Mouse (Mus musculus) forebrain, embryonic 15.5 days (tissue): Measurements from ENCODE around the gene Fuz. TPM values are rescaled to one million over a fixed set of nuclear protein-coding genes. Genes with fewer than 3 reads are reported as not detected.

Experiments
- ATAC-seq: fragments of 200-750 bp; cut with Nextera tagmentation; replicated peaks from 2 replicates; pipeline ENCODE4 v1.8.0; 2017; ENCODE audit warnings: mild to moderate bottlenecking, moderate TSS enrichment, moderate library complexity
- H3K27ac ChIP-seq: fragments of 300-500 bp; sonication (generic); replicated peaks from 2 replicates; pipeline ENCODE4 v1.5.1; 2015; ENCODE audit warnings: mild to moderate bottlenecking, inconsistent platforms
- H3K27me3 ChIP-seq: fragments of 300-500 bp; sonication (generic); 2 replicates; pipeline ENCODE4 v1.6.1; 2015; ENCODE audit warnings: inconsistent platforms
- H3K36me3 ChIP-seq: fragments of 300-500 bp; sonication (generic); 2 replicates; pipeline ENCODE4 v1.6.1; 2015; ENCODE audit warnings: mild to moderate bottlenecking, inconsistent platforms
- H3K4me1 ChIP-seq: fragments of 300-500 bp; sonication (generic); 2 replicates; pipeline ENCODE4 v1.6.1; 2015; ENCODE audit warnings: inconsistent platforms
- H3K4me2 ChIP-seq: fragments of 300-500 bp; sonication (generic); replicated peaks from 2 replicates; pipeline ENCODE4 v1.6.1; 2015; ENCODE audit warnings: mild to moderate bottlenecking, inconsistent platforms
- H3K4me3 ChIP-seq: fragments of 300-500 bp; sonication (generic); 2 replicates; pipeline ENCODE4 v1.5.1; 2015; ENCODE audit warnings: mild to moderate bottlenecking, inconsistent platforms
- H3K9ac ChIP-seq: fragments of 300-500 bp; sonication (generic); replicated peaks from 2 replicates; pipeline ENCODE4 v1.6.1; 2015; ENCODE audit warnings: mild to moderate bottlenecking, inconsistent platforms
- H3K9me3 ChIP-seq: fragments of 300-500 bp; sonication (generic); 2 replicates; pipeline ENCODE4 v1.6.1; 2016; ENCODE audit warnings: inconsistent platforms
- WGBS: fragments of 180-500 bp; shearing (Covaris S2); methylation state at CpG from one replicate; pipeline ENCODE4 v1.1.7; 2015; ENCODE audit warnings: mixed read lengths; 5-methylcytosine and 5-hydroxymethylcytosine counted together
- microRNA counts: library from miRNA; unstranded; fragments of <30 nt; microRNA quantifications from one replicate; lab custom pipeline; 2016
- microRNA-seq: library from miRNA; unstranded; fragments of <30 nt; microRNA quantifications from one replicate; pipeline ENCODE4, GENCODE M21; 2016
- polyA plus RNA-seq: library from polyadenylated mRNA; unstranded; fragments of >200 nt; fragmentation: Nextera tagmentation; extraction: Ambion mirVana; gene quantifications from 2 replicates; pipeline ENCODE4 v1.2.1, GENCODE M21; 2015

The Fuz gene
- polyA plus RNA-seq, 1 experiment from 2014 or later: 22.1 TPM

DNA sequence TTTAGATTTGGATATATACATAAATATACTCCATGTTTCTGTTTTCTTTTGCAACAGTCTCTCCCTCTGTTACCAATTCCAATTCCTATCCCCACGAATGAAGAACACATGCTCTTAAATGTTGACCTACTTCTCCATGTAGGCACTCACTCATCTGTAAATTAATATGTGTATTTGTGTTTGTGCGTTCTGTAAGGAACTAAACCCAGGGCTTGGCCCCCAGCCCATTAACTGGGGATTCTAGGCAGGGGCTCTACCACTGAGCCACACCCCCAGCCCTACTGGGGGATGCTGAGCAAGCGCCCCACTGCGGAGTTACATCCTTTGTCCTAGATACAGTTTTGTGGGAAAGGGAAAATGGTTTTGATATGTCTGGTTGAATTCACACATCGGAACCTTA is 23.2 kb downstream of the Fuz start:
- 74% methylated on average over 5 of the region's 5 CpGs for WGBS
- Histone ChIP-seq H3K27me3 (no peaks in the 10 kb centered on the region), H3K4me2 (no peak overlapping the region), H3K36me3 (peaks cover 45% of the 10 kb centered on the region), H3K27ac (no peak overlapping the region), H3K9me3 (no peaks in the 10 kb centered on the region), H3K4me1 (no peaks in the 10 kb centered on the region), H3K4me3 (no peak overlapping the region), H3K9ac (no peak overlapping the region)
- no peak for ATAC-seq

GRCm38 (mm10) chr7:44922530-44922929 is 26.7 kb downstream of the Fuz start:
- Histone ChIP-seq H3K27me3 (no peaks in the 10 kb centered on the region), H3K4me2 (no peak overlapping the region)

GRCm38 (mm10) chr7:44925468-44925867 is 29.6 kb downstream of the Fuz start:
- Histone ChIP-seq H3K9me3 (no peaks in the 10 kb centered on the region), H3K9ac (no peak overlapping the region), H3K4me1 (peaks cover 25% of the 10 kb centered on the region), H3K27ac (no peak overlapping the region), H3K4me3 (no peak overlapping the region), H3K27me3 (no peaks in the 10 kb centered on the region), H3K4me2 (no peak overlapping the region), H3K36me3 (peaks cover 28% of the 10 kb centered on the region)
- 73% methylated on average over 3 of the region's 3 CpGs for WGBS
- no peak for ATAC-seq

More at GRCm38 (mm10) chr7:44922530-44922929, 26.7 kb downstream of the Fuz start:
- Histone ChIP-seq H3K4me3 (no peak overlapping the region), H3K36me3 (peaks cover 32% of the 10 kb centered on the region), H3K4me1 (peaks cover 8% of the 10 kb centered on the region), H3K27ac (no peak overlapping the region), H3K9me3 (no peaks in the 10 kb centered on the region), H3K9ac (no peak overlapping the region)
- no peak for ATAC-seq

GRCm38 (mm10) chr7:44928570-44928969 is 32.7 kb downstream of the Fuz start:
- no peaks in the 10 kb centered on the region for H3K9me3 ChIP-seq
- H3K27ac ChIP-seq: no peak overlapping the region
- no peak for ATAC-seq

GRCm38 (mm10) chr7:44929204-44930151 is 33.6 kb downstream of the Fuz start, which contains the start of gene Ap2a1:
Gene Ap2a1 (minus strand): TSS chr7:44929496.
- peak; percentile 99 for ATAC-seq
- Histone ChIP-seq H3K9ac (peak within 1 kb of the TSS; percentile 97), H3K9me3 (no peaks in the 10 kb centered on the region), H3K27ac (peak within 1 kb of the TSS; percentile 97), H3K36me3 (peaks cover 7% of the 10 kb centered on the region; the same call in 1 of the 2 replicates), H3K4me2 (peak within 1 kb of the TSS; percentile 63), H3K27me3 (no peaks in the 10 kb centered on the region), H3K4me3 (peak within 1 kb of the TSS; percentile 91), H3K4me1 (peaks cover 28% of the 10 kb centered on the region)
- WGBS: under 1% methylated on average over 84 of the region's 84 CpGs

More at GRCm38 (mm10) chr7:44928570-44928969, 32.7 kb downstream of the Fuz start:
- 5% methylated on average over 1 of the region's 1 CpGs for WGBS
- no peaks in the 10 kb centered on the region for H3K27me3 ChIP-seq
- H3K4me1 ChIP-seq: peaks cover 28% of the 10 kb centered on the region
- H3K4me3 ChIP-seq: peak overlapping the region; percentile 91
- peaks cover 11% of the 10 kb centered on the region for H3K36me3 ChIP-seq
- H3K4me2 ChIP-seq: peak overlapping the region; percentile 56
- peak overlapping the region; percentile 97 for H3K9ac ChIP-seq

DNA sequence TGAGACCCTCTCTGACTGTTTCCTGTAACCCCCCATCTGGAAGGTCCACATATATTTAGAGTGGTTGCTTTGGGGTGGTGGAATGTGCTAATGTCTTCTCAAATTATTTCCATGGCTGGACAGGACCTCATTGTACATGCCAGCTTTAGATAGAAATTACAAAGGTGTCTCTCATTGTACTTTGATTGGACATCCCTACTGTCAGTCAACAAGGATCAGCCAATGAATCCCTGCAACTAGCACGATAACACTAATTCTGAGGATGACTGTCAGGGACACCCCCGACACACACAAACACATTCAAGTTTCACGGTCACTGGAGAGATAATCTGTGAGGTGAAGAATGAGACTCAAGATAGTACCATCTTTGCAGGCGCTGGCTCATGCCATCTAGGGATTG is 42.8 kb downstream of the Fuz start:
- 94% methylated on average over 4 of the region's 4 CpGs for WGBS

GRCm38 (mm10) chr7:44942904-44943303 is 47.0 kb downstream of the Fuz start, which contains the start of gene Tsks:
Gene Tsks (plus strand): TSS chr7:44943204.
- Histone ChIP-seq H3K4me2 (no peak within 1 kb of the TSS), H3K9me3 (no peaks in the 10 kb centered on the region), H3K4me1 (no peaks in the 10 kb centered on the region), H3K27me3 (no peaks in the 10 kb centered on the region), H3K36me3 (no peaks in the 10 kb centered on the region), H3K4me3 (no peak within 1 kb of the TSS), H3K9ac (no peak within 1 kb of the TSS), H3K27ac (no peak within 1 kb of the TSS)
- WGBS: 78% methylated on average over 7 of the region's 7 CpGs
- no peak for ATAC-seq

More for the DNA sequence above, 42.8 kb downstream of the Fuz start:
- H3K9me3 ChIP-seq: no peaks in the 10 kb centered on the region
- H3K27ac ChIP-seq: no peak overlapping the region
- H3K27me3 ChIP-seq: no peaks in the 10 kb centered on the region
- H3K4me2 ChIP-seq: no peak overlapping the region
- no peak for ATAC-seq
- H3K4me3 ChIP-seq: no peak overlapping the region
- no peaks in the 10 kb centered on the region for H3K36me3 ChIP-seq
- no peaks in the 10 kb centered on the region for H3K4me1 ChIP-seq
- no peak overlapping the region for H3K9ac ChIP-seq

DNA sequence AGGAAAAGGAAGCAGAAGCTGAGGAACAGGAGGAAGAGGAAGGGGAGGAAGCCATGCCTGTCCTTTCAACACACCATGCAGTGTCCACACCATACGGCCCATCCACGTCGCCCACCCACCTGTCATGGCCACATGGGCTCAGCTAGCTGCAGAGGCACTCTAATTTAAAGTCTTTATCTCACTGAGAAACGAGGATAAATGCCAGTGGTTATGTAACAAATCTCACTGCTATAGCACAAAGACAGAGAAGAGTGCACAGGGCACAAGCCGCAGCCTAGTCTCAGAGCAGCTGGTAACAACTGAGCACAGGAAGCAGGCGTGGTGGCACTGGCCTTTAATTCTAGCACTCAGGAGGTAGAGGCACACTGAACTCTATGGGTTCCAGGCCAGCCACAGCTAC is 54.0 kb downstream of the Fuz start:
- Histone ChIP-seq H3K9ac (no peak overlapping the region), H3K27me3 (peaks cover 29% of the 10 kb centered on the region), H3K4me2 (no peak overlapping the region), H3K4me1 (peaks cover 17% of the 10 kb centered on the region), H3K4me3 (no peak overlapping the region), H3K36me3 (no peaks in the 10 kb centered on the region), H3K27ac (no peak overlapping the region), H3K9me3 (no peaks in the 10 kb centered on the region)
- 76% methylated on average over 6 of the region's 6 CpGs for whole genome bisulfite sequencing
- ATAC-seq: no peak

- Histone ChIP-seq H3K36me3 (no peaks in the 10 kb centered on the region), H3K9me3 (no peaks in the 10 kb centered on the region), H3K4me3 (peak overlapping the region; percentile 40), H3K27ac (no peak overlapping the region), H3K27me3 (peaks cover 29% of the 10 kb centered on the region), H3K9ac (peak overlapping the region; percentile 46), H3K4me1 (peaks cover 17% of the 10 kb centered on the region), H3K4me2 (peak overlapping the region; percentile 65)
- whole genome bisulfite sequencing: under 1% methylated on average over 10 of the region's 10 CpGs
- 0 out of 2 replicates have a peak, but pooled peaks have one; percentile 27 for ATAC-seq
Observed at GRCm38 (mm10) chr7:44951960-44952359, 56.1 kb downstream of the Fuz start.

MicroRNAs encoded within 50 kb of the gene (microRNA counts, 519-probe panel; counts per million panel counts)
- microRNA mmu-miR-707 (lab: Ali Mortazavi, UCI): not detected

Small RNA genes lying within 50 kb of the gene (microRNA-seq; reads per million reads assigned to microRNA genes)
- gene Mir707: not detected

Other genes starting within 250 kb of the Fuz start
- gene Myh14, start 225.2 kb upstream of the Fuz start, polyA plus RNA-seq: 1.3 and 1.5 TPM in 2 replicates
- gene Izumo2, start 187.3 kb upstream of the Fuz start, polyA plus RNA-seq: not detected in 2 replicates
- 36.2 and 37.2 TPM in 2 replicates for gene Vrk3, start 147.7 kb upstream of the Fuz start, polyA plus RNA-seq
- gene Zfp473, start 145.0 kb upstream of the Fuz start, polyA plus RNA-seq: 1.1 and 1.2 TPM in 2 replicates
- gene Nup62, start 80.0 kb upstream of the Fuz start, polyA plus RNA-seq: 52.3 and 56.0 TPM in 2 replicates
- gene Il4i1, start 79.7 kb upstream of the Fuz start, polyA plus RNA-seq: 1.8 and 2.3 TPM in 2 replicates
- gene Atf5, start 79.4 kb upstream of the Fuz start, polyA plus RNA-seq: 4.6 and 5.0 TPM in 2 replicates
- 118 and 120 TPM in 2 replicates for gene Akt1s1, start 47.1 kb upstream of the Fuz start, polyA plus RNA-seq
- 119 and 120 TPM in 2 replicates for gene Tbc1d17, start 47.0 kb upstream of the Fuz start, polyA plus RNA-seq
- 32.1 and 35.3 TPM in 2 replicates for gene Pnkp, start 38.9 kb upstream of the Fuz start, polyA plus RNA-seq
- 583 and 618 TPM in 2 replicates for gene Ptov1, start 26.3 kb upstream of the Fuz start, polyA plus RNA-seq
- 164 and 166 TPM in 2 replicates for gene Med25, start 3.4 kb upstream of the Fuz start, polyA plus RNA-seq
- 105 and 107 TPM in 2 replicates for gene Ap2a1, start 33.4 kb downstream of the Fuz start, polyA plus RNA-seq
- gene Tsks, start 47.1 kb downstream of the Fuz start, polyA plus RNA-seq: not detected in 2 replicates
- gene Cpt1c, start 78.8 kb downstream of the Fuz start, polyA plus RNA-seq: 48.2 and 51.6 TPM in 2 replicates
- 703 and 728 TPM in 2 replicates for gene Prmt1, start 90.5 kb downstream of the Fuz start, polyA plus RNA-seq
- gene Irf3, start 101.6 kb downstream of the Fuz start, polyA plus RNA-seq: 62.6 and 66.6 TPM in 2 replicates
- 19.2 and 21.8 TPM in 2 replicates for gene Bcl2l12, start 102.6 kb downstream of the Fuz start, polyA plus RNA-seq
- gene Scaf1, start 120.3 kb downstream of the Fuz start, polyA plus RNA-seq: 42.8 and 47.1 TPM in 2 replicates
- 10.4 and 11.5 TPM in 2 replicates for gene Rras, start 121.9 kb downstream of the Fuz start, polyA plus RNA-seq
- 16.0 and 16.1 TPM in 2 replicates for gene Prr12, start 156.8 kb downstream of the Fuz start, polyA plus RNA-seq
- gene Nosip, start 166.3 kb downstream of the Fuz start, polyA plus RNA-seq: 62.4 and 63.9 TPM in 2 replicates
- gene Prrg2, start 166.6 kb downstream of the Fuz start, polyA plus RNA-seq: 12.6 and 15.3 TPM in 2 replicates
- 49.6 and 54.4 TPM in 2 replicates for gene Rcn3, start 196.1 kb downstream of the Fuz start, polyA plus RNA-seq
- gene Fcgrt, start 207.8 kb downstream of the Fuz start, polyA plus RNA-seq: 16.6 and 17.8 TPM in 2 replicates
- 982 and 1,055 TPM in 2 replicates for gene Rps11, start 228.4 kb downstream of the Fuz start, polyA plus RNA-seq
- 890 and 969 TPM in 2 replicates for gene Rpl13a, start 232.7 kb downstream of the Fuz start, polyA plus RNA-seq
- gene Gm45713, start 240.2 kb downstream of the Fuz start, polyA plus RNA-seq: 0.15 TPM in 1 of 2 replicates, not detected in the other
- gene Flt3l, start 240.4 kb downstream of the Fuz start, polyA plus RNA-seq: 1.6 and 2.1 TPM in 2 replicates